Mouse (Mus musculus) erythroblast, adult 5-6 weeks (primary cell): ENCODE measurements around the gene Ormdl3. TPM values are rescaled to one million over a fixed set of nuclear protein-coding genes. Genes with fewer than 3 reads are reported as not detected.

Experiments
- ATAC-seq: replicated peaks from 2 replicates; pipeline ENCODE4 v1.8.0; 2016; ENCODE audit warnings: moderate number of reproducible peaks, mild to moderate bottlenecking, moderate TSS enrichment, inconsistent platforms; ENCODE audit not compliant: poor library complexity, low FRiP score, severe bottlenecking
- total RNA-seq, 2 experiments: library from RNA; stranded (forward) in 1 of 2; stranded (reverse) in 1 of 2; fragments of 150-400 nt in 1 of 2; fragments of 200-764, 138-1000 nt in 1 of 2; gene quantifications; 2 replicates each; pipeline versions ENCODE4 v1.2.3 to v1.2.4; 2015 to 2017; ENCODE audit warnings: low replicate concordance in 2 of 2

Ormdl3 gene
- total RNA-seq, 2 experiments from 2014 or later = 31.9 to 37.9 TPM

- ATAC-seq = no peak
Measured at GRCm38 (mm10) chr11:98560942-98561341, 26.2 kb downstream of the Ormdl3 start.

GRCm38 (mm10) chr11:98555124-98555700 is 32.0 kb downstream of the Ormdl3 start:
- ATAC-seq = no peak

- ATAC-seq = no peak
Measured at GRCm38 (mm10) chr11:98553966-98554365, 33.2 kb downstream of the Ormdl3 start.

- ATAC-seq = peak; percentile 95
Measured at GRCm38 (mm10) chr11:98550975-98551828, 36.0 kb downstream of the Ormdl3 start, which contains the start of gene Zpbp2. Gene Zpbp2 (plus strand): TSS chr11:98551097.

- no peak; the same call in 1 of the 2 replicates for ATAC-seq
Measured at GRCm38 (mm10) chr11:98550311-98550974, 36.7 kb downstream of the Ormdl3 start.

- ATAC-seq = no peak
Measured at GRCm38 (mm10) chr11:98549363-98549762, 37.8 kb downstream of the Ormdl3 start.

DNA sequence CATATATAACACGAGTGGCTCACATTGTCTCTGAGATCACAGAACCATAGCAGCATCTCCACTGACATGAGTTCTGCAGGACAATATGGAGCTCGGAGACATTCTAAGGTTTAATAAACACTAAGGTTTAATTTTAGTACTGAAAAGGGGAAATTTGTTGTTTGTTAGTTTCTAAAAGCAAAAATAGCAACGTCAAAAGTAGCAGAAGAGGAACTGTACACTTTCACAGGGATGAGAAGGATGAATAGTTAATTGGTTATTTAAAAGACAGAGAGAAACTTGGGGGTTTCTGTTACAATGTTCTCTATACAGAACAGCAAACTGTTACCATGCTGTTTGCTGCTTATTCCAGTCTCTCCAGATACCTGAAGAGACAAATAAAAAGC is 39.9 kb downstream of the Ormdl3 start:
- no peak for ATAC-seq

GRCm38 (mm10) chr11:98546529-98547307 is 40.5 kb downstream of the Ormdl3 start:
- no peak for ATAC-seq

DNA sequence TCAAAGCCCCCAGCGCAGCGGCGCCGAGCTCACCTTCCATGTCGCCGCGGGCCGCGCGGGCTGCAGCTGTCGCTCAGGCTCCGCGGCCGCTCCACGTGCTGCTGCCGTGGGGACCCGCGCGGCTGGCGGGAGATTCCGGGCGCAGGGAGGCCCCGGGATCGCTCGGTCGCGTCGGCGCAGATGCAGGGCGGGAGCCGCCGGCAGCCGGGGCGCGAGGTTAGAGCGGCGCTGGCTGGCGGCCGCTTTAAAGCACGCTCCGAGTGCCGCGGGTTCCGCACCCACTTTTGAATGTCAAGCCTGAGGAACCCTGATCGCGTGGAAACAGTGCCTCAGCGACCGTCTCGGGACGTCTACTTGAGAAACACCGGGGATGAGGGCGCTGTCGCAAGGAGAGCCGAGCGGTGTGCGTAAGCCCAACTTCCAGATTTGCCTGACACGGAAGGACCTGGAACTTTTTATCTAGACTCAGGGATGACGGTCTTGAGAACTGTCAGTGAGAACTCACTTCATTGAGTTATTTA is 41.4 kb downstream of the Ormdl3 start, which contains the start of gene Ikzf3:
Ikzf3 (minus strand) TSS at position 321 of the 521 bp plus-strand sequence.
- no peak for ATAC-seq

DNA sequence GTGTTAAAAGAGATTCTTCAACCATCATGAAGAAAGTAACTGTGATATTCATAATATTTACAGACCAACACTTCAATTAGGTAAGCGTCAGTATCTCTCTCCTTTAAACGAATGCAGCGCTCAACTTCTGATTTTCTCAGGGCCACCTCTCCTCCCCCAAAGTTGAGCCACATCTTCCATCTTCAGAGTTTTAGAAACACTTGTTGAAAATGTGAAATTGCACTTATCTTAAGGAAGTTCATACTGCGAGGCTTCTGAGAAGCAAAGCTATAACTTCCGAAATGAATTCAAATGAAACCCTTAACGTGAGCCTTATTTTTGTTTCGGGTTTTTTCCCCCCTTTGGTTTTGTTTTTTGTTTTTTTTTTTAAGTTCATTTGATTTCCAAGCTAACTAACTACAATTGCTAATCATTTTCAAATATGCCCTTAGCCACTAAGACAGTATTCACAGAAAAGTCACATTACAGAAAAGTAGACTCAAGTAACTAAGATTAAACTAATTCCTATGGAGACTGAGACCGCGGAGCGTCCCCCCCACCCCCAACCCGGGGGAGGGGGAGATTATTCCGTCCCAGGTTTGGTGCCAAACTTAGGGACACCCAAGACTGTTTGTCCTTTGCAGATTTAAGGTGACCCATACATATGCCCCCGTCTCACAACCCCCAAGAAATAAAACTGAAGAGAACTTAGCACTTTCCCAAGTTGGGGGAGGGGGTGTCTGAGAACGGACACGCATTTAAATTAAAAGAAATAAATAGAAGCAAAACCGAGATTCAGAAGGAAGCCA is 42.1 kb downstream of the Ormdl3 start:
- ATAC-seq = no peak

DNA sequence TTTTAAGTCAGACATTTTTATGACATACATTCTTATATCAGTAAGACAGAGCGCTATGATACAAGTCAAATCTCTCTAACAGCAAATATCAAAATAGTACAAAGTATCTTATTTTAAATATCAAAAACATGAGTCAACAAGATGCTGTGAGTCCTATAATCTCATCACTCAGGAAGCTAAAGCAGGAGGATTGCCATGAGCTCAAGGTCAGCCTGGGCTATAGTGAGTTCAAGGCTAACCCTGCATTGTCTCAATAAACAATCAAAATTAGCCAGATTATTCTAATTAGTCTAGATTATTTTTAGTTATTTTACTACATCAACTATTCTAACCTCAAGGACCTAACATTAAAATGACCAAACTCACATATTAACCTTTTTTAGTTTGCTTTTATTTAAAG is 43.8 kb downstream of the Ormdl3 start:
- no peak for ATAC-seq

DNA sequence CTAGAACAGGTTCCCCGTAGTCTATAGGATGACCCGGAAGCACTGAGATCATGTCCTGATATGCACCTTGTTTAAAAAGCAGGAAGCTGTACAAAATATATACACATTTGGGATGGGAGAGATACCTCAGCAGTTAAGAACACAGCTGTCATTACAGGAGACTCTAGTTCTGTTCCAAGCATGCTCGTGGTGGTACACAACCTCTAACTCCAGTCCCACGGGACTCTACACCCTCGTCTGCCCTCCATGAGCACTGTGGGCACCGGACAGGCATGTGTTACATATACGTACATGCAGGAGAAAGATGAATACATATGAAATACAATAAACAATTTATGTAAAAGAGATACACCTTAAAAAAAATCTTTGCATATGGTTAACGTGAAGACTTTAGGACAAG is 44.6 kb downstream of the Ormdl3 start:
- no peak for ATAC-seq

GRCm38 (mm10) chr11:98540319-98540718 is 46.8 kb downstream of the Ormdl3 start:
- ATAC-seq = 0 out of 2 replicates have a peak, but pooled peaks have one; percentile 51

DNA sequence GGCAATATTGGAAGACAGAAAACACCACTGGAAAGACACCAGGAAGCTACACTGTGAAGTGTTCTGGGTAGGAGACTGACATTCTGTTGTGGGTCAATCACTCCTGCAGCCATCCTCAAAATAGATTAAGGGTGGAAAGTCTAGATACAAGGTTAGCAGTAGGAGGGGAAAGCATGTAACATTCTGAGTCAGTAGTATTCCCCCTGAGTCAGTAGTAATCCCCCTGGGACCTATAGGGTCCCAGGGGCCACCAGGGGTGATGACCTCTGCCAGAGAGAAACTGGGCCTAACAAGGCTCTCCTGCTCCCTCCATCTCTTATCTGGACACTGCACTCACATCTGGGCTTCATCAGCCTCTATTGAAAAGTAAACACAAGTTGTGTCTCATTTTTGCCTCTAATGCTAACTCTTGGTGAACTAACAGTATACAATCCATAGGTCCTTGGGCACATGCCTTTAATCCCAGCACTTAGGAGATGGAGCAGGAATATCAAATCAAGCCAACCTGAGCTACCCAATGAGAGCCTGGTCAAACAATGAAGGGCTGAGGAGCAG is 49.6 kb downstream of the Ormdl3 start:
- no peak for ATAC-seq

Other genes with a start within 250 kb of the Ormdl3 start
- gene Ppp1r1b, start 239.0 kb downstream of the Ormdl3 start, total RNA-seq (2015; ENCODE audit: low replicate concordance) = not detected in 2 replicates
- not detected in 2 replicates for gene Ppp1r1b, start 239.0 kb downstream of the Ormdl3 start, total RNA-seq (2017; ENCODE audit: low replicate concordance)
- gene Stard3, start 229.0 kb downstream of the Ormdl3 start, total RNA-seq (2015; ENCODE audit: low replicate concordance) = 8.5 and 9.2 TPM in 2 replicates
- 2.8 and 6.0 TPM in 2 replicates for gene Stard3, start 229.0 kb downstream of the Ormdl3 start, total RNA-seq (2017; ENCODE audit: low replicate concordance)
- not detected in 2 replicates for gene Tcap, start 203.6 kb downstream of the Ormdl3 start, total RNA-seq (2015; ENCODE audit: low replicate concordance)
- gene Tcap, start 203.6 kb downstream of the Ormdl3 start, total RNA-seq (2017; ENCODE audit: low replicate concordance) = not detected in 2 replicates
- not detected in 2 replicates for gene Pnmt, start 200.9 kb downstream of the Ormdl3 start, total RNA-seq (2015; ENCODE audit: low replicate concordance)
- gene Pnmt, start 200.9 kb downstream of the Ormdl3 start, total RNA-seq (2017; ENCODE audit: low replicate concordance) = not detected in 2 replicates
- gene Pgap3, start 186.9 kb downstream of the Ormdl3 start, total RNA-seq (2015; ENCODE audit: low replicate concordance) = not detected in 2 replicates
- 0.56 TPM in 1 of 2 replicates, not detected in the other for gene Pgap3, start 186.9 kb downstream of the Ormdl3 start, total RNA-seq (2017; ENCODE audit: low replicate concordance)
- 0.21 TPM in 1 of 2 replicates, not detected in the other for gene Erbb2, start 174.9 kb downstream of the Ormdl3 start, total RNA-seq (2015; ENCODE audit: low replicate concordance)
- gene Erbb2, start 174.9 kb downstream of the Ormdl3 start, total RNA-seq (2017; ENCODE audit: low replicate concordance) = 0.28 TPM in 1 of 2 replicates, not detected in the other
- 13.4 and 19.9 TPM in 2 replicates for gene Mien1, start 148.4 kb downstream of the Ormdl3 start, total RNA-seq (2015; ENCODE audit: low replicate concordance)
- 1.4 and 3.9 TPM in 2 replicates for gene Mien1, start 148.4 kb downstream of the Ormdl3 start, total RNA-seq (2017; ENCODE audit: low replicate concordance)
- not detected in 2 replicates for gene Grb7, start 141.0 kb downstream of the Ormdl3 start, total RNA-seq (2015; ENCODE audit: low replicate concordance)
- gene Grb7, start 141.0 kb downstream of the Ormdl3 start, total RNA-seq (2017; ENCODE audit: low replicate concordance) = not detected in 2 replicates
- 2.7 and 3.1 TPM in 2 replicates for gene Ikzf3, start 41.3 kb downstream of the Ormdl3 start, total RNA-seq (2015; ENCODE audit: low replicate concordance)
- 1.4 and 2.6 TPM in 2 replicates for gene Ikzf3, start 41.3 kb downstream of the Ormdl3 start, total RNA-seq (2017; ENCODE audit: low replicate concordance)
- gene Zpbp2, start 36.3 kb downstream of the Ormdl3 start, total RNA-seq (2015; ENCODE audit: low replicate concordance) = not detected in 2 replicates
- 4.6 TPM in 1 of 2 replicates, not detected in the other for gene Zpbp2, start 36.3 kb downstream of the Ormdl3 start, total RNA-seq (2017; ENCODE audit: low replicate concordance)
- gene Lrrc3c, start 10.9 kb upstream of the Ormdl3 start, total RNA-seq (2015; ENCODE audit: low replicate concordance) = not detected in 2 replicates
- gene Lrrc3c, start 10.9 kb upstream of the Ormdl3 start, total RNA-seq (2017; ENCODE audit: low replicate concordance) = not detected in 2 replicates
- 1.0 and 2.5 TPM in 2 replicates for gene Gm12355, start 38.3 kb upstream of the Ormdl3 start, total RNA-seq (2015; ENCODE audit: low replicate concordance)
- gene Gm12355, start 38.3 kb upstream of the Ormdl3 start, total RNA-seq (2017; ENCODE audit: low replicate concordance) = 0.60 and 1.1 TPM in 2 replicates
- gene Gsdma3, start 39.0 kb upstream of the Ormdl3 start, total RNA-seq (2015; ENCODE audit: low replicate concordance) = not detected in 2 replicates
- gene Gsdma3, start 39.0 kb upstream of the Ormdl3 start, total RNA-seq (2017; ENCODE audit: low replicate concordance) = not detected in 2 replicates
- gene Gsdma2, start 59.4 kb upstream of the Ormdl3 start, total RNA-seq (2015; ENCODE audit: low replicate concordance) = not detected in 2 replicates
- not detected in 2 replicates for gene Gsdma2, start 59.4 kb upstream of the Ormdl3 start, total RNA-seq (2017; ENCODE audit: low replicate concordance)
- gene Gsdma, start 77.0 kb upstream of the Ormdl3 start, total RNA-seq (2015; ENCODE audit: low replicate concordance) = not detected in 2 replicates
- not detected in 2 replicates for gene Gsdma, start 77.0 kb upstream of the Ormdl3 start, total RNA-seq (2017; ENCODE audit: low replicate concordance)
- gene Psmd3, start 95.2 kb upstream of the Ormdl3 start, total RNA-seq (2015; ENCODE audit: low replicate concordance) = 10.2 and 14.2 TPM in 2 replicates
- 15.4 and 26.9 TPM in 2 replicates for gene Psmd3, start 95.2 kb upstream of the Ormdl3 start, total RNA-seq (2017; ENCODE audit: low replicate concordance)
- not detected in 2 replicates for gene Csf3, start 113.9 kb upstream of the Ormdl3 start, total RNA-seq (2015; ENCODE audit: low replicate concordance)
- gene Csf3, start 113.9 kb upstream of the Ormdl3 start, total RNA-seq (2017; ENCODE audit: low replicate concordance) = not detected in 2 replicates
- 8.8 and 17.3 TPM in 2 replicates for gene Med24, start 142.1 kb upstream of the Ormdl3 start, total RNA-seq (2015; ENCODE audit: low replicate concordance)
- gene Med24, start 142.1 kb upstream of the Ormdl3 start, total RNA-seq (2017; ENCODE audit: low replicate concordance) = 10.3 and 17.6 TPM in 2 replicates
- 1.9 and 5.0 TPM in 2 replicates for gene Thra, start 153.3 kb upstream of the Ormdl3 start, total RNA-seq (2015; ENCODE audit: low replicate concordance)
- gene Thra, start 153.3 kb upstream of the Ormdl3 start, total RNA-seq (2017; ENCODE audit: low replicate concordance) = 4.3 and 8.1 TPM in 2 replicates
- not detected in 2 replicates for gene Nr1d1, start 188.0 kb upstream of the Ormdl3 start, total RNA-seq (2015; ENCODE audit: low replicate concordance)
- 0.26 and 0.42 TPM in 2 replicates for gene Nr1d1, start 188.0 kb upstream of the Ormdl3 start, total RNA-seq (2017; ENCODE audit: low replicate concordance)
- gene Msl1, start 208.1 kb upstream of the Ormdl3 start, total RNA-seq (2015; ENCODE audit: low replicate concordance) = 30.3 and 42.7 TPM in 2 replicates
- gene Msl1, start 208.1 kb upstream of the Ormdl3 start, total RNA-seq (2017; ENCODE audit: low replicate concordance) = 26.1 and 26.3 TPM in 2 replicates
- gene Casc3, start 217.5 kb upstream of the Ormdl3 start, total RNA-seq (2015; ENCODE audit: low replicate concordance) = 20.0 and 23.6 TPM in 2 replicates
- 15.7 and 26.5 TPM in 2 replicates for gene Casc3, start 217.5 kb upstream of the Ormdl3 start, total RNA-seq (2017; ENCODE audit: low replicate concordance)
- gene Rapgefl1, start 249.4 kb upstream of the Ormdl3 start, total RNA-seq (2015; ENCODE audit: low replicate concordance) = not detected in 2 replicates
- gene Rapgefl1, start 249.4 kb upstream of the Ormdl3 start, total RNA-seq (2017; ENCODE audit: low replicate concordance) = 0.42 TPM in 1 of 2 replicates, not detected in the other